Mouse (Mus musculus) ovary, postnatal 36 days (tissue): ENCODE measurements around the gene Hmgcs1.

Experiments
- DNase-seq: peaks from one replicate; pipeline ENCODE4 v3.0.0; 2022; ENCODE audit warnings: low spot score, mixed read lengths

Hmgcs1 gene

GRCm38 (mm10) chr13:119753859-119754634 lies 63.9 kb downstream of the Hmgcs1 start:
- DNase-seq: no peak

DNA sequence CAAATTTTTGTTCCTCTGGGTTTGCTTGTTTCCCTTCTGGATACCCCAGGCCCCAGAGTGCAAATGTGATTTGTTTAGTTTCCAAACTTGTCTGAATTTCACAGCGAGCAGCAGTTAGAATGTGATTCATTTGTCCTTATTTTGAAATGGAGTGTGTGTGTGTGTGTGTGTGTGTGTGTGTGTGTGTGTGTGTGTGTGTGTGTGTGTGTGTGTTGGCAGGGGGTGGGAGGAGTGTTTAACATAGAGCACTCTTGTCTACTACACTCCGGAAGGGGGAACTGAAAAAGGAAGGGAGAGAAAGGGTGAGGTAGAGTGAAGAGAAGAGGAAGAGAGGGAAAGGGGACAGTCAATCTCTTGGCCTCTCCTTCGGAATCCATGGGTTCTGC lies 64.4 kb downstream of the Hmgcs1 start:
- no peak for DNase-seq

DNA sequence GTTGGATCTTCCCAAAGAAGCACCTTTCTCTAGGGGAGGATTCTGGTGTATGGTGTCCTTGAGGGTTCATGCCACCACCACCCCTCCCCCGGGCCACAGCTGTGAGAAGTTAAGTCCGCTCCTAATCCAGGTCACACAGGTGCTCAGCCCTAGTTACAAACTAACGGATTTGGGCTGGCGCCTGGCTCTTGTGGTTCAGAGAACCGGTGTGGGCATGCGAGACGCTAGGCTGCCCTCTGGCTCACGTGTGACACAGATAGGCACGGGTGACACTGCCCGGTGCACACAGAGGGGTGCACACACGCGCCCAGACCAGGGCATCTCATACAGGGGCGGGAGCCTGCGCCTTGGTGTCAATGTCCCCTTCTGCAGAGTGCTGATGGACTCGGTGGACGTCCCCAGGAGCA lies 65.0 kb downstream of the Hmgcs1 start:
- DNase-seq: no peak

DNA sequence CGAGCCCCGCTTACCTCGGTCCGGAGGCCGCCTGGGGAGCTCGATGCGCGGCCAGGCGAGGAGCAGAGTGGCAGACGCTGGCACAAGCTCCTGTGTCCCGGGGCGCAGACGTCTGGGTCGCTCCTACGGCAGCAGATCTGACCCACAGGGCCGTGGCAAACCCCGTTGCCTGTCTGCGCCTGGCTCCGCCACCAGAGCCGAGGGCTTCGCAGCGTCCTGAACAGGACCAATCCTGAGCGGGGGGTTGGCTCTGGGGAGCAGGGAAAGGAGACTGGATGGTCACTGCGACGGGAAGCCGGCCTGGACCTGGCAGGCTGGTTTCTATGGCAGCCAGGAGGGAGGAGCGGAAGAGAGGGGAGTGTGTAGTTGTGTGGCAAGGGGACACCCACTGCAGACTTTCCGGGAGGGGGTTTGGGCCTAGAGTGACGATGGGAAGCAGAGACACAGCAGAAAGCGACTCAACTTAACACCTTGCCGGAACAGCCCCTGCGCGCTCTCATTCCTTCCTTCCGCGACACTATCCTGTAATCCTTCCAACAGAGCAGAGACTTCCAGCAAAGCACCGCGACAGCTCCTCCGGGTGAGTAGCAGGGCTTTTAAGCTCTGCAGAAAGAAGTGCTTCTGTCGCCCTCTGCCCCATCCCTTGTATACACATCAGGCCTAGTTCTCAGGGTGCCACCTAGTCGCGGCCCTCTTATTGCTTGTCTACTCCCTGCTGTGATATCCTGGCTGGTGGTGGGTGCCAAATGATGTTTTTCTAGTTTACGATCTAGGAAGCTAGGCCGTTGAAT lies 65.7 kb downstream of the Hmgcs1 start, which contains the start of gene Nim1k:
Nim1k (minus strand) TSS at position 202 of the 791 bp plus-strand sequence.
- DNase-seq: peak; percentile 76

GRCm38 (mm10) chr13:119756831-119757230 lies 66.7 kb downstream of the Hmgcs1 start:
- no peak for DNase-seq
